Comparison of ENCODE assay signal across 13 mouse cellular contexts in genomic region chr3:136421969-136422614, GRCm38 (mm10).
DNase-seq lines count a peak whose midpoint lies in the region; TF ChIP-seq lines count a peak whose summit lies in the region.
"Had no signal": no experiment of that assay in that cellular context is flagged by ENCODE, and none has a peak within 500 bp of the region (broad histone marks: within the 10 kb centered on the region; RNA-seq: fewer than 3 reads in every experiment).

No protein-coding gene starts in this region.

- no peak for TF ChIP-seq CTCF in lung, adult 2 months (IDR thresholded peaks at IDR 0.05; ENCODE audit: insufficient read depth, low read length)

- 49% methylated on average over 10 of the region's 10 CpGs for WGBS in lung, adult 2 months

- no peaks in the 10 kb centered on the region for H3K4me1 ChIP-seq in lung, adult 2 months (ENCODE audit: control insufficient read depth, insufficient read depth, low read length)
- H3K4me1 ChIP-seq: embryonic facial prominence, embryonic 13.5 days; hindbrain, embryonic 12.5 days had no signal

- no peak for TF ChIP-seq POLR2A in lung, adult 2 months (IDR thresholded peaks at IDR 0.05; ENCODE audit: borderline replicate concordance, extremely low read depth, low read depth, low read length)

- H3K4me3 ChIP-seq in lung, adult 2 months (replicated peaks; ENCODE audit: extremely low read depth, low read depth, low read length), result no peak overlapping the region
- H3K4me3 ChIP-seq: embryonic facial prominence, embryonic 13.5 days; hindbrain, embryonic 12.5 days; liver, embryonic 13.5 days had no signal

- DNase-seq in adrenal gland, adult 8-10 months, result peak; percentile 6
- DNase-seq in adrenal gland, postnatal 10 days, result no peak
- DNase-seq in lung, postnatal 25 days (ENCODE audit: low spot score), result peak; percentile 1
- DNase-seq in lung, adult 2 months, result no peak
- peak; percentile 21 to 35 for DNase-seq in kidney, adult 8-10 months
- DNase-seq in thymus, postnatal 4 days, result no peak
- no peak for DNase-seq in T-cell, adult 2 months (ENCODE audit: low spot score)
- no peak for DNase-seq in natural killer cell, adult 2 months (ENCODE audit: low spot score in 2 of 2)
- DNase-seq: cerebellum, adult 2 months; liver, embryonic 13.5 days; right cerebral cortex, postnatal 4 days had no signal

Comparison
In these comparisons a context has a peak if more than half of its experiments do, and no peak if none do; other contexts are left out.
1. DNase-seq: peak in adrenal gland, adult 8-10 months (single experiment), lung, postnatal 25 days (single experiment) and kidney, adult 8-10 months (2 of 2); none in adrenal gland, postnatal 10 days (single experiment), lung, adult 2 months (single experiment), thymus, postnatal 4 days (single experiment), T-cell, adult 2 months (single experiment) and natural killer cell, adult 2 months (0 of 2).